Mouse (Mus musculus): ENCODE results near the gene Dgki. TPM values are rescaled to one million over a fixed set of nuclear protein-coding genes. Genes with fewer than 3 reads are reported as not detected.

Dgki gene
- polyA plus RNA-seq, 1 experiment from 2014 or later = 9.9 TPM

GRCm38 (mm10) chr6:36922006-36922405 lies 378.0 kb downstream of the Dgki start:
- Histone ChIP-seq H3K9me3 (0 out of 2 replicates have a peak, but pooled peaks cover 4% of the 10 kb centered on the region), H3K4me3 (no peak overlapping the region), H3K4me2 (replicated peaks) (no peak overlapping the region), H3K9ac (replicated peaks) (no peak overlapping the region), H3K4me1 (peaks cover 15% of the 10 kb centered on the region), H3K27ac (replicated peaks) (no peak overlapping the region), H3K36me3 (peaks cover 4% of the 10 kb centered on the region; the same call in 1 of the 2 replicates), H3K27me3 (no peaks in the 10 kb centered on the region)
- no peak for ATAC-seq (replicated peaks)
- WGBS = 82% methylated on average over 4 of the region's 4 CpGs

GRCm38 (mm10) chr6:36911586-36911985 lies 388.4 kb downstream of the Dgki start:
- ATAC-seq (replicated peaks) = no peak
- H3K27ac ChIP-seq (replicated peaks) = no peak overlapping the region
- no peak overlapping the region for H3K9ac ChIP-seq (replicated peaks)
- no peaks in the 10 kb centered on the region for H3K9me3 ChIP-seq
- WGBS = 15% methylated on average over 6 of the region's 6 CpGs
- no peak overlapping the region for H3K4me3 ChIP-seq
- no peaks in the 10 kb centered on the region for H3K4me1 ChIP-seq
- H3K27me3 ChIP-seq = no peaks in the 10 kb centered on the region
- H3K36me3 ChIP-seq = no peaks in the 10 kb centered on the region
- no peak overlapping the region for H3K4me2 ChIP-seq (replicated peaks)

GRCm38 (mm10) chr6:36907191-36907590 lies 392.8 kb downstream of the Dgki start:
- no peaks in the 10 kb centered on the region for H3K9me3 ChIP-seq
- H3K36me3 ChIP-seq = no peaks in the 10 kb centered on the region
- no peak for ATAC-seq (replicated peaks)
- H3K27me3 ChIP-seq = no peaks in the 10 kb centered on the region
- no peak overlapping the region for H3K4me2 ChIP-seq (replicated peaks)
- peaks cover 10% of the 10 kb centered on the region for H3K4me1 ChIP-seq
- H3K4me3 ChIP-seq = no peak overlapping the region
- 75% methylated on average over 3 of the region's 3 CpGs for WGBS
- no peak overlapping the region for H3K27ac ChIP-seq (replicated peaks)
- no peak overlapping the region for H3K9ac ChIP-seq (replicated peaks)

GRCm38 (mm10) chr6:36905965-36906364 lies 394.0 kb downstream of the Dgki start:
- WGBS = 90% methylated on average over 3 of the region's 3 CpGs
- no peak for ATAC-seq (replicated peaks)
- H3K36me3 ChIP-seq = no peaks in the 10 kb centered on the region

GRCm38 (mm10) chr6:36904911-36905310 lies 395.1 kb downstream of the Dgki start:
- Histone ChIP-seq H3K9me3 (no peaks in the 10 kb centered on the region), H3K4me3 (no peak overlapping the region), H3K4me2 (replicated peaks) (no peak overlapping the region), H3K4me1 (peaks cover 10% of the 10 kb centered on the region), H3K9ac (replicated peaks) (no peak overlapping the region), H3K27me3 (no peaks in the 10 kb centered on the region), H3K27ac (replicated peaks) (no peak overlapping the region), H3K36me3 (no peaks in the 10 kb centered on the region)
- no peak for ATAC-seq (replicated peaks)
- 82% methylated on average over 5 of the region's 5 CpGs for WGBS

More at GRCm38 (mm10) chr6:36905965-36906364, 394.0 kb downstream of the Dgki start:
- peaks cover 10% of the 10 kb centered on the region for H3K4me1 ChIP-seq
- H3K9ac ChIP-seq (replicated peaks) = no peak overlapping the region
- H3K9me3 ChIP-seq = no peaks in the 10 kb centered on the region
- H3K27me3 ChIP-seq = no peaks in the 10 kb centered on the region
- no peak overlapping the region for H3K4me3 ChIP-seq
- H3K27ac ChIP-seq (replicated peaks) = no peak overlapping the region
- H3K4me2 ChIP-seq (replicated peaks) = no peak overlapping the region

GRCm38 (mm10) chr6:36903821-36904220 lies 396.2 kb downstream of the Dgki start:
- Histone ChIP-seq H3K4me2 (replicated peaks) (no peak overlapping the region), H3K4me1 (peaks cover 10% of the 10 kb centered on the region)
- 19% methylated on average over 5 of the region's 5 CpGs for WGBS

GRCm38 (mm10) chr6:36903159-36903794 lies 396.7 kb downstream of the Dgki start:
- no peak overlapping the region for H3K9ac ChIP-seq (replicated peaks)
- no peaks in the 10 kb centered on the region for H3K36me3 ChIP-seq
- no peaks in the 10 kb centered on the region for H3K27me3 ChIP-seq
- no peaks in the 10 kb centered on the region for H3K9me3 ChIP-seq
- no peak overlapping the region for H3K4me3 ChIP-seq
- ATAC-seq (replicated peaks) = peak; percentile 74
- peaks cover 10% of the 10 kb centered on the region for H3K4me1 ChIP-seq
- no peak overlapping the region for H3K4me2 ChIP-seq (replicated peaks)
- WGBS = 6% methylated on average over 8 of the region's 8 CpGs
- peak overlapping the region; percentile 35; the same call in 1 of the 2 replicates for H3K27ac ChIP-seq (replicated peaks)

More at GRCm38 (mm10) chr6:36903821-36904220, 396.2 kb downstream of the Dgki start:
- H3K9me3 ChIP-seq = no peaks in the 10 kb centered on the region
- peak overlapping the region; percentile 35; the same call in 1 of the 2 replicates for H3K27ac ChIP-seq (replicated peaks)
- H3K36me3 ChIP-seq = no peaks in the 10 kb centered on the region
- H3K4me3 ChIP-seq = no peak overlapping the region
- peak; percentile 81 for ATAC-seq (replicated peaks)
- H3K9ac ChIP-seq (replicated peaks) = no peak overlapping the region
- H3K27me3 ChIP-seq = no peaks in the 10 kb centered on the region

GRCm38 (mm10) chr6:36899872-36900271 lies 400.1 kb downstream of the Dgki start:
- H3K4me1 ChIP-seq = peaks cover 10% of the 10 kb centered on the region
- ATAC-seq (replicated peaks) = no peak
- H3K36me3 ChIP-seq = no peaks in the 10 kb centered on the region
- no peak overlapping the region for H3K4me2 ChIP-seq (replicated peaks)
- H3K9ac ChIP-seq (replicated peaks) = no peak overlapping the region
- no peaks in the 10 kb centered on the region for H3K27me3 ChIP-seq
- H3K9me3 ChIP-seq = no peaks in the 10 kb centered on the region
- H3K27ac ChIP-seq (replicated peaks) = no peak overlapping the region
- H3K4me3 ChIP-seq = no peak overlapping the region
- WGBS = 80% methylated on average over 4 of the region's 4 CpGs

GRCm38 (mm10) chr6:36898412-36898811 lies 401.6 kb downstream of the Dgki start:
- H3K9ac ChIP-seq (replicated peaks) = no peak overlapping the region
- H3K9me3 ChIP-seq = no peaks in the 10 kb centered on the region
- H3K36me3 ChIP-seq = no peaks in the 10 kb centered on the region
- peaks cover 5% of the 10 kb centered on the region for H3K4me1 ChIP-seq
- 82% methylated on average over 6 of the region's 6 CpGs for WGBS
- no peak overlapping the region for H3K4me2 ChIP-seq (replicated peaks)
- no peak overlapping the region for H3K27ac ChIP-seq (replicated peaks)
- H3K27me3 ChIP-seq = no peaks in the 10 kb centered on the region
- no peak overlapping the region for H3K4me3 ChIP-seq
- no peak for ATAC-seq (replicated peaks)

GRCm38 (mm10) chr6:36897616-36898149 lies 402.3 kb downstream of the Dgki start:
- no peaks in the 10 kb centered on the region for H3K9me3 ChIP-seq
- H3K9ac ChIP-seq (replicated peaks) = no peak overlapping the region
- no peak overlapping the region for H3K4me2 ChIP-seq (replicated peaks)
- no peaks in the 10 kb centered on the region for H3K36me3 ChIP-seq
- ATAC-seq (replicated peaks) = no peak
- 86% methylated on average over 3 of the region's 3 CpGs for WGBS
- no peaks in the 10 kb centered on the region for H3K27me3 ChIP-seq
- no peak overlapping the region for H3K27ac ChIP-seq (replicated peaks)
- no peaks in the 10 kb centered on the region for H3K4me1 ChIP-seq
- no peak overlapping the region for H3K4me3 ChIP-seq

GRCm38 (mm10) chr6:36896656-36897055 lies 403.3 kb downstream of the Dgki start:
- no peak overlapping the region for H3K9ac ChIP-seq (replicated peaks)
- no peaks in the 10 kb centered on the region for H3K9me3 ChIP-seq
- no peaks in the 10 kb centered on the region for H3K36me3 ChIP-seq
- WGBS = 89% methylated on average over 2 of the region's 2 CpGs
- H3K4me2 ChIP-seq (replicated peaks) = no peak overlapping the region
- H3K27ac ChIP-seq (replicated peaks) = no peak overlapping the region
- no peak overlapping the region for H3K4me3 ChIP-seq
- H3K27me3 ChIP-seq = no peaks in the 10 kb centered on the region
- no peaks in the 10 kb centered on the region for H3K4me1 ChIP-seq
- ATAC-seq (replicated peaks) = no peak

- no peaks in the 10 kb centered on the region for H3K27me3 ChIP-seq
- H3K27ac ChIP-seq (replicated peaks) = no peak overlapping the region
- H3K4me3 ChIP-seq = no peak overlapping the region
- no peaks in the 10 kb centered on the region for H3K4me1 ChIP-seq
- WGBS = 80% methylated on average over 5 of the region's 5 CpGs
- no peak for ATAC-seq (replicated peaks)
- no peaks in the 10 kb centered on the region for H3K36me3 ChIP-seq
- H3K9ac ChIP-seq (replicated peaks) = no peak overlapping the region
- H3K9me3 ChIP-seq = no peaks in the 10 kb centered on the region
- H3K4me2 ChIP-seq (replicated peaks) = no peak overlapping the region
These were observed 408.2 kb downstream of the Dgki start for GRCm38 (mm10) chr6:36891820-36892219.

GRCm38 (mm10) chr6:36890776-36891175 lies 409.2 kb downstream of the Dgki start:
- WGBS = 40% methylated on average over 2 of the region's 2 CpGs
- Histone ChIP-seq H3K36me3 (no peaks in the 10 kb centered on the region), H3K9me3 (no peaks in the 10 kb centered on the region), H3K9ac (replicated peaks) (no peak overlapping the region), H3K27ac (replicated peaks) (no peak overlapping the region), H3K4me2 (replicated peaks) (no peak overlapping the region), H3K27me3 (no peaks in the 10 kb centered on the region), H3K4me1 (no peaks in the 10 kb centered on the region), H3K4me3 (no peak overlapping the region)
- no peak for ATAC-seq (replicated peaks)
